Mouse (Mus musculus) T-cell, adult 66 days (primary cell): ENCODE data around the gene D930007J09Rik. TPM values are rescaled to one million over a fixed set of nuclear protein-coding genes. Genes with fewer than 3 reads are reported as not detected.

Source experiments
- total RNA-seq, 2 experiments: library from RNA; stranded (reverse); gene quantifications; 3 replicates in 1 of 2; 4 replicates in 1 of 2; pipeline ENCODE4 v1.2.4; 2023

The D930007J09Rik gene
- not detected for total RNA-seq

DNA sequence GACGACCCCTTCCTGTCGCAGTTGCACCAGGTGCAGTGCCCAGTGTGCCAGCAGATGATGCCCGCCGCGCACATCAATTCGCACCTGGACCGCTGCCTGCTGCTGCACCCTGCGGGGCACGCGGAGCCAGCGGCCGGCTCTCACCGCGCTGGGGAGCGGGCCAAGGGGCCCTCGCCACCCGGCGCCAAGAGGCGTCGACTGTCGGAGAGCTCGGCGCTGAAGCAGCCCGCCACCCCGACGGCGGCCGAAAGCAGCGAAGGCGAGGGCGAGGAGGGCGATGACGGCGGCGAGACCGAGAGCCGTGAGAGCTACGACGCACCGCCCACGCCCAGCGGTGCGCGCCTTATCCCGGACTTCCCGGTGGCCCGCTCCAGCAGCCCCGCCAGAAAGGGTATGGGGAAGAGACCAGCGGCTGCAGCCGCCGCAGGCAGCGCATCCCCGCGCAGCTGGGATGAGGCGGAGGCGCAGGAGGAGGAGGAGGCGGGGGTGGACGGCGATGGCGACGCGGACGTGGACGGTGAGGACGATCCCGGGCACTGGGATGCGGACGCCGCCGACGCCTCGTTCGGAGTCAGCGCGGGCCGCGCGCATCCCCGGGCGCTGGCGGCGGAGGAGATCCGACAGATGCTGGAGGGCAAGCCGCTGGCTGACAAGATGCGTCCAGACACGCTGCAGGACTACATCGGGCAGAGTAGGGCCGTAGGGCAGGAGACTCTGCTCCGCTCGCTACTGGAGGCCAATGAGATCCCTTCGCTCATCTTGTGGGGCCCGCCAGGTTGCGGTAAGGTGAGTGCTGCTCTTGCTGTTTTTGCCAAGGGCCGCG, at the start of gene D930007J09Rik:
Gene D930007J09Rik, minus strand, starts transcription at position 591 of the 823 bp plus-strand sequence.

DNA sequence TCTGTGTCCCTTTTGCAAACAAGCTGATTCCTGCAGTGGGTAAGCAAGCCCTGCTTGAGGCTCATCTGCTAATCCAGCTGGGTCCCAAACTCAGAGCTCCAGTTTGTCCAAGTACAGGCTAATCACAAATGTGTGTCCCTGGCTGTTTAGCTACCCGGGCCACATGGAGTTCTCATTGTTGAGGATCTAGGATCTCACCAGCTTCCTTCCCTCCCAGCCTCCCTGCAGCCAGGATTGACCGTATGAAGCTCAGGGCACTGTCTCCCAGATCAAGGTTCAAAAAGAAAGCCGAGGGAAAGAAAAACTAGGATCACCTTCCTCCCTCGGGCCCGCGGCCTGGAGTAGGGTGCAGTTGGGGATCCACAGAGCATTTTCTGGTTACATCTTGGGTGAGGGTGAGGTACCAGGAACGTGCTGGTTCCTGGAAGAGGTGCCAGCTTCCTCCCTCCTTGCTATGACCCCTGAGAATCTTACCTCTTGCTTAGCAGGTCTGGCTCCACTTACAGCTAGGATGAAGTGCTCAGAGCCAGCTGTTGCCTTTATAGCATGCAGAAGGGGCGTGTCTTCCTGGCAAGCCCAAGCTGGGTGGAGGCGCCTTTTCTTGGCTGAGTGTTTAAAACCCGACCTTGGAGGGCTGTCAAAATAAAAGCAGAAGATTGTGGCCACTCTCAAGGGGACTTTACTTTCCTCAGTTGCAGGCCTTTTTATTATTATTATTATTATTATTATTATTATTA, 48.2 kb upstream of the D930007J09Rik start, which contains the start of gene Serpinb1a:
Gene Serpinb1a, minus strand, starts transcription at position 518 of the 737 bp plus-strand sequence.

DNA sequence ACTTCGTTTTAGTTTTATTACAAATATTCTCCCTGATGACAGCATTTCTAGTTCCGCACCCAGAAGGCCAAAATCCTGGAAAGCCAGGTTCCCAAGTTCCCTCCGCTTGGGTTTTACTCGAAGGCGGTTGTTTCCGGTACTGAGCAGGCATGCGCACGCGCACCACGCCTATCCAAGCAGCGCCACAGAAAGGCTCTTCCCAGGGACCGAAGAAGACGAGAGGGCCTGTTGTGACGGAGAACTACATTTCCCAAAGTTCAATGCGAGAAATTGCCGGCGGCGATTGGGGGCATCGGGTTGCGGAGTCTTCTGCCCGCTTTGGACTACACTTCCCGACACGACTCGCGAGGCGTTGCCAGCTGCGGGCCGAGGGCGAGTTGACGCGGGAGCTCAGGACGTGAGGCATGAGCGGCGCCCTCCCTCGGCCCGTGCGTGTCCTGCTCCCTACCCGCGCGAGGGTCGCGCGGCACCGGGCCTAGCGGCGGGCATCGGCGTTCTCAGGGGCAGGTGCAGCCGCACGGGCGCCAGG, 892 bp downstream of the D930007J09Rik start, which contains the start of gene Wrnip1:
Gene Wrnip1, plus strand, starts transcription at position 346 of the 529 bp plus-strand sequence.

DNA sequence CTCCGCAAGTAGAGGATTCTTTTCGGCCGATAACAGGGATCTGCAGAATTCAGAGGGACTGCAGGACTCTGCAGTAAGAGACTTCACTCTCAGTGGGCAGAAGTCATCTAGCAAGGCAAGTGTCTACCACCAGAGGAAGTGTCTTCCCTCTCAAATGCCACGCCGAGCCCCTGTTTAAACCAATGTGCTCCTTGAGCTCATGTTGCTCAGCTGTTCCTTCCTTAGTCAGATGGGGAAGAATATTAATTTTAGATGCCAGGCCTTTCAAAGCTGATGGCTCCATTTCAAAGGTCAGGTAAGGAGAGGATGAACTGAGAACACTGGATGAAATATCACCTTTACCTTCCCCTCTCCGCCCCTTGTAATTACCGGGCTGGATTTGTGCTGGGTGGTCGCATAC, 18.8 kb downstream of the D930007J09Rik start, which contains the start of gene Mylk4:
Gene Mylk4, minus strand, starts transcription at position 139 of the 400 bp plus-strand sequence.

Other genes starting within 250 kb of the D930007J09Rik start
- gene Mylk4, start 18.9 kb downstream of the D930007J09Rik start, total RNA-seq, result not detected
- 10 to 100 TPM; 38.7 to 45.1 TPM for gene Wrnip1, start 811 bp downstream of the D930007J09Rik start, total RNA-seq
- 1 to 10 TPM; 2.3 to 4.7 TPM for gene Serpinb1a, start 48.3 kb upstream of the D930007J09Rik start, total RNA-seq
- not detected for gene Serpinb1c, start 95.4 kb upstream of the D930007J09Rik start, total RNA-seq
- 10 to 100 TPM; 11.0 to 14.7 TPM for gene Serpinb6b, start 162.4 kb upstream of the D930007J09Rik start, total RNA-seq
- gene Serpinb9, start 200.4 kb upstream of the D930007J09Rik start, total RNA-seq, result 10 to 100 TPM in 1 of 2 experiments, 1 to 10 TPM in 1; 8.4 to 11.2 TPM
- under 1 TPM in 1 of 2 experiments, not detected in 1; 0.84 TPM for gene Serpinb9b, start 224.6 kb upstream of the D930007J09Rik start, total RNA-seq